Mouse (Mus musculus) urinary bladder, postnatal 25 days (tissue): ENCODE measurements around the gene Mesp1.
"Not testable (repeated sequence)": the region's sequence is repeated elsewhere in the genome, so short reads cannot be mapped to it uniquely, and the experiment has no call there.

ENCODE experiments used
- DNase-seq: peaks from one replicate; pipeline ENCODE4 v3.0.0; 2022; ENCODE audit warnings: low spot score

Mesp1 gene

GRCm38 (mm10) chr7:79792635-79793421, 760 bp downstream of the Mesp1 start:
- DNase-seq, result peak; percentile 26

- not testable (repeated sequence) for DNase-seq
These were observed 3.8 kb downstream of the Mesp1 start for GRCm38 (mm10) chr7:79789812-79790211.

DNA sequence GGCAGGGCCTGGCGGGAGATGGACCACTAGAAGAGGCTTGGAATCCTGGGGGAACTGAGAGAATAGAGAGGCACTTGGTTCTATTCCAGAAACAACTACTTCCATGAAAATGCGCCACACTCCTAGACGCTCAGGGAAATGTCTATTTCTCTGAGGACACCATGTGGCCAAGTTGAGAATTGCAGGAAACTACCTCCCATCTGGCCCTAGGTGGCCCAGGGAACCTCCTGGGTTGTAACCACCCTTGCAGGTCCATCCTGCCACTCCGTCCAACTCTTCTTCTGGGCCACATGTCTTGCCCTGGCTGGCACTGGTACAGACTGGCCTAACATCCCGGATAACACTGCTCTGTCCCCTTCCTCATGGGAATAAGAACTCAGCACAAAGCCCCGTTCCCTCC, 7.3 kb downstream of the Mesp1 start:
- DNase-seq, result peak; percentile 61

DNA sequence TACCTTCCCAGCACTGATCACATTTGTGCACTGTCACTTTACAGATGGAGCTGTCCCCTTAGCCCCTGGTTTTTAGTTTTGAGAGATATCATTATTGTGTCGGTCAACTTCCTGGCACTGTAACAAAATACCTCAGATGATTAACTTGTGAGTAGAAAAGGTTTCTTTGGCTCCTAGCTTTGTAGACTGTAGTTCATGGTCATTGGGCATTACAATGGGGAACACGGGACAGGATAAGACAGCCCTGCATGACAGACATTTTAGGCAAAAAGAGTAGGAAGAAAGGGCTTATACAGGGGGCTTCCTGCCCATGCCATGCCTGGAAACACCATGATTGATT, 11.1 kb downstream of the Mesp1 start:
- DNase-seq, result no peak

GRCm38 (mm10) chr7:79781826-79782515, 11.6 kb downstream of the Mesp1 start:
- no peak for DNase-seq

DNA sequence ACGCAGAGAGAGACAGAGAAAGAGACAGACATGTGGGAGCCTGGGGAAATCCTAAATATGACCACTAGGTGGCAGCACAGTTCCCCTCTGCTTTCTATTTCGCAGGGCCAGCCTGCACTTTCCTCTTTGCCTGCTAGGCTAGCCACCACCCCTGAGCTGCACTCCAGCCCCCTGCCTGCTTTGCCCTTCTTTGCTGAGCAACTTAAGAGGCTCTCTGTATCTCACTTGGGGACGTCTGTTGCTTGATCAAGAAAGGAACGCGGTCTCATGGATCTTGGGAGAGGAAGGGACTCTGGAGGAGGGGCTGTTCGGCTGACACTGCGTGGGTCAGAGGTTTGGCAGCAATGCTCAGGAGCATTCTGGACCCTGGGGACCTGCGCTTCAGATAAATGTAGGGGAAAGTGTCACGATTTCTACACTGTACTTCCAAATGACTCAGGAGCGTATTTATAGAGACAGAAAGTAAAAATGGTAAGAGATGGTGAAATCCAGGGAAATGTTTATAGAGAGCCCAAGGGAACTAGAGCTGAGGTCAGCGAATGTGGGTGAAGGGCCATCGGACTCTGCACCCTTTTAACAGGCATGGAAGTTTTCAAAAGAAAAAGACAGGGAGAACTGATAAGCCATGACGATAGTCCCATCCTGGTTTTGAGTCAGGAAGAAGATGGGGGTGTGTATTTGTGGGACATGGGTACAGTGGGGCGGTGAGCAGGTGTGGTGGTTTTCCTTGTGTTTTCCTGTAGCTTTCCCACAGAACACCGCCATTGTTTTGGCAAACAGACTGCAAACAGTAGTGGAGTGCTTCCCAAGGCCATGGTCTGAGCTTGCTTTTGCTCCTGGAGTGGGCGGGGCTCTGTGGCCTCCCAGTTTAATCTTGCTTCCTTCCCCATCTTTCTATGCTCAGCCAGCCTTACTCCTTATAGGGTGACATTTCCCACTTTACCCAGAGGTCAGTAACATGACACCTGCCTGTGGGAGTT, 12.7 kb downstream of the Mesp1 start:
- peak; percentile 63 for DNase-seq

GRCm38 (mm10) chr7:79771561-79772512, 21.8 kb downstream of the Mesp1 start:
- DNase-seq, result no peak

DNA sequence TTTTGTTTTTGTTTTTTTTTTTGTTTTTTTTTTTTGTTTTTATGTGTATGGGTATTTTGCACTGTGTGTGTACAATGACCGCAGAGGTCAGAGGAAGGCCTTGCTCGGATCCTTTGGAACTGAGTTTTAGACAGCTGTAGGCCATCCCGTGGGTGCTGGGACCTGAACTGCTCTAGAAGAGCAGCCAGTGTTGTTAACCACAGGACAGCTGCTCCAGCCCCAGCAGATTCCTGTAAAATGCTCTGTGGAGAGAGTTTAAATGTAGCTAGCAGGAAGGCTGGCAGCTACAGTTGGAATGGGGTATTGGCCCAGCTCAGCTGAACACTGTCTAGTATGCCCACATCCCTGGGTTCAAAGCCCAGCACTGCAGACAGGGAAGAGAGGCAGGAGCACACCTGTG, 23.9 kb downstream of the Mesp1 start:
- DNase-seq, result no peak

GRCm38 (mm10) chr7:79765991-79766390, 27.6 kb downstream of the Mesp1 start:
- DNase-seq, result no peak

DNA sequence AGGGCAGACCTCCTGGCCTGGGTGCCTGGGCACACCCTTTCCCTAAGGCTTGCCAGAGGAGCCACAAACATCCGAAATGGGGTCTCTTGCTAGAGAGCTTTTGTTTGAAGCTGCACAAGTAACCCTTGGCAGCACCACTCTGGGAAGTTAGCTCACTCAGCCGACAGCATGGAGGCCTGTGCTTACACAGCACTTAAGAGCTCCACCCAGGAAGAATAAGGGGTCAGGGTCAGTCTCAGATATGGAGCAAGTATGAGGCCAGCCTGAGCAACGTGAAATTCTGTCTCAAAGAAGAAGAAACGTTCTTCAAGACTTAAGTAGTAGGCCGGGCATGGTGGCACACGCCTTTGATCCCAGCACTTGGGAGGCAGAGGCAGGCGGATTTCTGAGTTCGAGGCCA, 31.5 kb downstream of the Mesp1 start:
- no peak for DNase-seq

GRCm38 (mm10) chr7:79761124-79761876, 32.3 kb downstream of the Mesp1 start:
- no peak for DNase-seq

GRCm38 (mm10) chr7:79759766-79760165, 33.8 kb downstream of the Mesp1 start:
- DNase-seq, result no peak

DNA sequence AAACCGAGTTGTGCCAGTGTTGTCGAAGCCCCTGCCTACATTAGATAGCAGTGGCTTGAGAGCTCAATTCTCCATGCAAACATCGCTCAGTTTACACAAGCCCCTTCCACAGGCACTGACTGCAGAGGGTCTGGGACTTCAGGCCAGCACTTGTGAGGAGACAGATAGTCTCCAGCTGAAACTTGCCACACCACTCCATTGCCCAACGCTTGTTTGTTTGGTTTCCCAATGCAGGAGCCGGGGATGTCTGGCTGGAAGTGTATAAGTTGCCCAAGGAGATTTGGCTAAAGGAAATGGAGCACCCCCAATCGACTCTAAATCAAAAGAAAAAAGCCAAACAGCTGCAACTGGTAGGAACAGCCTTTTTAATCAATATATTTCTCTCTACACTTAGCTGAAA, 35.4 kb downstream of the Mesp1 start:
- no peak for DNase-seq

DNA sequence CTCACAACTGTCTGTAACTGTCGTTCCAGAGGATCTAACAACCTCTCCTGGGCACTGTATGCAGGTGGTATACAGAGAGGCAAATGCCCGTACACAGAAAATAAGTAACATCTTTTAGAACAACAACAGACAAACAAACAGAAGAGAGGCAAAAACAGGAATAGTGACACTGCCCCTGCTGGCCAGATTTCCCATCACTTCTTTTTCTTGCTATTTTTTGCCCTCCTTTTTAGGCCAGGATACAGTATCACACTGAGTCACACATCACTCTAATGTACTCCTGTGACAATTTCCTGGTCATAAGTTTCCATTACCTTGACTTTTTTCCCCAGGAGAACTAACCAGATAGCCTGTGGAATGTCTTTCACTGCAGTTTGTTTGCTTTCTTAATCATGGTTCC, 37.3 kb downstream of the Mesp1 start:
- DNase-seq, result no peak

DNA sequence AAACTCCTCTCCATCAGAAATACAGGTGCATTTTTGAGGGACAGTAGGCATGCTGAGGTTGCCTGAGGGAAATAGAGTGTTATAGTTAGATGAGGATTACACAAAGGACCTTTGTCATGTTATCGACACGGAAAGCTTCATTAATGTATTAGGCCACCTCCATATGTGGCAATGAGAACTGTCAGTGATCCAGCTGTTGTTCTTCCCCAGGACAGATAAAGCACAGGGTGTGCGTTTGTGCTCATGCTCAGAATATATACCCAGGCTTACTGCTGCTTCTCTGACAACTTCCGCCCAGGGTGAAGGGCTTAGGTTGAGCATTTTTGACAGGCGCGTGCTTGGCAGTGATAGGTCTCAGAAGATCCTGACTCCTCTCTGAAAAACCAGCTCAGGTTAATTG, 44.1 kb downstream of the Mesp1 start:
- no peak for DNase-seq

GRCm38 (mm10) chr7:79747659-79748058, 45.9 kb downstream of the Mesp1 start:
- DNase-seq, result no peak

DNA sequence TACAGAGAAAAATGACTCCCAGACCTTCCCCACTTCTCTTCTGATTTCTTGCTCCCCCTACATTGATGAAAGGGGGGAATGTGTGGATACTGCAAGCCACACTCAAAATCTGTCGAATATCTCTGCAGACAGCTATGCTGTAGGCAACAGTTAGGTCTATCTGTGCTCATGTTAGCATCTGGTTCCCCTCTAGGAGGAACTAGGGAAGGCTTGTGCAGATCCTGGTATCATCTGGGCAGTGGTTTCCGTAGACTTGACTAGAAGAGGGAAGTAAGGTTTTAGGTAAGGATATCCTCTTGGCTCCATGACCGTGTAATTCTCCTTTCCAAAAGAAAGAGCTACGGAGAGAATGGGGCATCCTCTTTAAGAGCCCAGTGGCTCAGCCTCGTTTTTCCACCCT, 49.0 kb downstream of the Mesp1 start:
- no peak for DNase-seq

DNA sequence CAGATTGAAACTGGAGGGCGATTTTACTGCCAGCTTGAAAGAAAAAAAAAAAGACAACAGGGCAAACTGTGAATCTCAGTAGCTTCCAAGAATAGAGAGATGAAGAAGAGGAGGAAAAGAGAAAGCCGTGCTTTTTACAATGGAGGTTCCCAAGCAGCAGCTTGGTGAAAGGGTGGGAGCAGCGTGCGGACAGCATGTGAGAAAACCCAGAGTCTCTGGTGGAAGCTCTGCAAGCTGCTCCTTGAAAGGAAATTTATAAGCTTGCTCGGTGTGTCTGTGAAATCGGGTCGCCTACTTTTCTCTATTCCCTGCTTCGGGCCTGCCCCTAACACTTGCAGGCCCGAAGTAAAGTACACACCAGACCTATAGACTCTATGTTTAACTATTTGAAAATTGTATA, 49.5 kb downstream of the Mesp1 start:
- no peak for DNase-seq

DNA sequence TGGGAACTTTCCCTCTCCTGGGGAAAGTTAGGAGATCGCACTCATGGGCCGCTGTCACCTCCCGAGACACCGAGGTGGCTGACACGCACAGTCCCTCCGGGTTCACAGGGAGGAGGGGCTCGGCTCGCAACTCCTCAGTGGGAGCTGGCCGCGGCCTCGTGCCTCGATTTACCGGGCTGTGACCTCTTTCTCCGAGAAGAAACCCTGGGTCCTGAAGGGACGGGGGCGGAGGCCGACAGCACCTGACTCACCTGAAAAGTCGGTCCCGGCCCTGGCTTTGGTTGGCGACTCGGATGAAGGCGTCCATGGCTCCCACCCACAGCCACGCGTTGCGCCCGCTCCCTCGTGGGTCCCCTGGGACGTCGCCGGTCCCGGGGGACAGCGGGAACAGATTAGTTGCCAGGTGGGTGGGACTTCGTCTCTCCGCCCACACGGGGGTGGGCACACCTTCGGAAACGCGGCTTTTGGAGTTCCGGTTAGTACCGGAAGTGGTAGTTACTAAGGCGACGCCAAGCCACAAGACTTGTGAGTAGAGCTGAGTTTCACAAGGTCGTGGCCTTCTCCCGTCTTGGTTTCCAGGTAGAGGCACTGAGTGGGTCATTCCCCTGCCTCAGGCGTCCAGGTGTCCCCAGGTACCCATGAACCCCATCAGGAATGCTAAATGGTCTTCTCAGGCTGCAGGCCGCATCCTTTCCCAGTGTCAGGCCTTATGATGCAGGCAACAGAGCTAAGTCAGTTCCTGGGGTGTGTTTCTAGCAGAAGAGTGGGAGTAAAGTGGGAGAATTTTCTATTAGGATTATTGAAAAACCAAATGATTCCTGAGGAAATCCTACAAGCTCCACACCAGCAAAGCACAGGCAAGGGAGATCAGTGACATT, 50.7 kb downstream of the Mesp1 start, which contains the start of the genes Pex11a and Wdr93:
Gene Pex11a (minus strand): TSS at position 473 of the 878 bp plus-strand sequence.
Gene Wdr93 (plus strand): TSS at position 505 of the 878 bp plus-strand sequence.
- DNase-seq, result peak; percentile 71
